Mouse (Mus musculus) kidney, adult 2 months (tissue): ENCODE measurements around the gene Ifnar2. TPM values are rescaled to one million over a fixed set of nuclear protein-coding genes. Genes with fewer than 3 reads are reported as not detected.

Source experiments
- DNase-seq: peaks from one replicate; pipeline ENCODE4 v3.0.0; 2021
- H3K27ac ChIP-seq: fragments of 200-500 bp; 2 replicates; pipeline ENCODE4 v1.5.1; 2012; ENCODE audit warnings: low read depth, low read length, control low read depth, inconsistent platforms; ENCODE audit not compliant: insufficient read depth
- H3K27me3 ChIP-seq: fragments of 200-500 bp; replicated peaks from 2 replicates; pipeline ENCODE4 v1.6.1; 2012; ENCODE audit warnings: mild to moderate bottlenecking, moderate library complexity, low read length, inconsistent platforms; ENCODE audit not compliant: control insufficient read depth, insufficient read depth
- H3K36me3 ChIP-seq: fragments of 200-500 bp; 2 replicates; pipeline ENCODE4 v1.6.1; 2012; ENCODE audit warnings: mild to moderate bottlenecking, moderate library complexity, low read length, inconsistent platforms; ENCODE audit not compliant: control insufficient read depth, insufficient read depth
- H3K4me1 ChIP-seq: fragments of 200-500 bp; 2 replicates; pipeline ENCODE4 v1.6.1; 2011; ENCODE audit warnings: low read length; ENCODE audit not compliant: control insufficient read depth, insufficient read depth
- H3K4me3 ChIP-seq: fragments of 200-500 bp; 2 replicates; pipeline ENCODE4 v1.5.1; 2011; ENCODE audit warnings: mild to moderate bottlenecking, low read depth, low read length, control low read depth; ENCODE audit not compliant: insufficient read depth
- CTCF ChIP-seq: fragments of 200-500 bp; conservative IDR thresholded peaks from 2 replicates; pipeline ENCODE4 v1.5.1; 2011; ENCODE audit warnings: low read depth, mild to moderate bottlenecking, control low read depth, low read length, moderate library complexity, mixed read lengths; ENCODE audit not compliant: insufficient read depth, insufficient read length
- POLR2A ChIP-seq: fragments of 200-500 bp; IDR thresholded peaks from one replicate; pipeline ENCODE4 v1.6.1; 2011; ENCODE audit warnings: low read depth, low read length, control low read depth
- WGBS: fragments of 180-500 bp; shearing (Covaris S2); methylation state at CpG from one replicate; pipeline ENCODE4 v1.1.7; 2018; 5-methylcytosine and 5-hydroxymethylcytosine counted together
- polyA plus RNA-seq: library from polyadenylated mRNA; depleted of rRNA; stranded (reverse); fragments of >200 nt; gene quantifications from 2 replicates; pipeline ENCODE4 v1.2.3, GENCODE M21; 2012

Gene Ifnar2
- polyA plus RNA-seq, 1 experiment = 57.1 TPM

GRCm38 (mm10) chr16:91401569-91402165 is 29.1 kb downstream of the Ifnar2 start:
- Histone ChIP-seq H3K27ac (no peak overlapping the region), H3K4me3 (no peak overlapping the region), H3K4me1 (no peaks in the 10 kb centered on the region; the same call in 1 of the 2 replicates), H3K27me3 (no peaks in the 10 kb centered on the region), H3K36me3 (no peaks in the 10 kb centered on the region)
- no peak for DNase-seq
- no peak for TF ChIP-seq POLR2A
- no peak for TF ChIP-seq CTCF
- WGBS = 54% methylated on average over 6 of the region's 6 CpGs

GRCm38 (mm10) chr16:91403784-91404183 is 31.2 kb downstream of the Ifnar2 start:
- no peaks in the 10 kb centered on the region for H3K27me3 ChIP-seq
- no peak for TF ChIP-seq CTCF
- TF ChIP-seq POLR2A = no peak
- no peak for DNase-seq
- WGBS = 79% methylated on average over 9 of the region's 9 CpGs
- peaks cover 3% of the 10 kb centered on the region; the same call in 1 of the 2 replicates for H3K4me1 ChIP-seq
- H3K4me3 ChIP-seq = no peak overlapping the region
- H3K36me3 ChIP-seq = no peaks in the 10 kb centered on the region
- H3K27ac ChIP-seq = no peak overlapping the region

GRCm38 (mm10) chr16:91404187-91404586 is 31.6 kb downstream of the Ifnar2 start:
- H3K36me3 ChIP-seq = no peaks in the 10 kb centered on the region
- no peak for DNase-seq
- no peak overlapping the region for H3K4me3 ChIP-seq
- WGBS = 84% methylated on average over 8 of the region's 8 CpGs
- H3K4me1 ChIP-seq = peaks cover 7% of the 10 kb centered on the region; the same call in 1 of the 2 replicates
- no peaks in the 10 kb centered on the region for H3K27me3 ChIP-seq
- no peak for TF ChIP-seq POLR2A
- no peak for TF ChIP-seq CTCF
- H3K27ac ChIP-seq = no peak overlapping the region

GRCm38 (mm10) chr16:91404828-91405577 is 32.4 kb downstream of the Ifnar2 start:
- no peak for DNase-seq
- no peak for TF ChIP-seq CTCF
- TF ChIP-seq POLR2A = no peak
- no peaks in the 10 kb centered on the region for H3K27me3 ChIP-seq
- H3K4me1 ChIP-seq = peaks cover 7% of the 10 kb centered on the region; the same call in 1 of the 2 replicates
- H3K27ac ChIP-seq = peak overlapping the region; percentile 10; the same call in 1 of the 2 replicates
- no peak overlapping the region for H3K4me3 ChIP-seq
- H3K36me3 ChIP-seq = no peaks in the 10 kb centered on the region
- WGBS = 51% methylated on average over 10 of the region's 10 CpGs

- TF ChIP-seq POLR2A (no peak), CTCF (no peak)
- WGBS = 2% methylated on average over 50 of the region's 51 CpGs
- no peaks in the 10 kb centered on the region for H3K27me3 ChIP-seq
- H3K4me3 ChIP-seq = peak within 1 kb of the TSS; percentile 65
- peak; percentile 88 for DNase-seq
- peak within 1 kb of the TSS; percentile 70 for H3K27ac ChIP-seq
- H3K4me1 ChIP-seq = peaks cover 7% of the 10 kb centered on the region; the same call in 1 of the 2 replicates
- H3K36me3 ChIP-seq = no peaks in the 10 kb centered on the region
Observed at GRCm38 (mm10) chr16:91405640-91406584, 33.3 kb downstream of the Ifnar2 start, which contains the start of gene Il10rb. Gene Il10rb (plus strand): TSS chr16:91406164.

- no peaks in the 10 kb centered on the region for H3K36me3 ChIP-seq
- peak; percentile 69 for DNase-seq
- 4% methylated on average over 13 of the region's 13 CpGs for WGBS
- TF ChIP-seq POLR2A (no peak), CTCF (no peak)
- H3K4me3 ChIP-seq = peak overlapping the region; percentile 65
- H3K27me3 ChIP-seq = no peaks in the 10 kb centered on the region
- H3K4me1 ChIP-seq = peaks cover 7% of the 10 kb centered on the region
- peak overlapping the region; percentile 70 for H3K27ac ChIP-seq
Observed at GRCm38 (mm10) chr16:91406585-91407220, 34.1 kb downstream of the Ifnar2 start.
